Mouse (Mus musculus): ENCODE results near the gene 4930451I11Rik. TPM values are rescaled to one million over a fixed set of nuclear protein-coding genes. Genes with fewer than 3 reads are reported as not detected.

Gene 4930451I11Rik
- total RNA-seq, 4 experiments from 2014 or later: not detected

DNA sequence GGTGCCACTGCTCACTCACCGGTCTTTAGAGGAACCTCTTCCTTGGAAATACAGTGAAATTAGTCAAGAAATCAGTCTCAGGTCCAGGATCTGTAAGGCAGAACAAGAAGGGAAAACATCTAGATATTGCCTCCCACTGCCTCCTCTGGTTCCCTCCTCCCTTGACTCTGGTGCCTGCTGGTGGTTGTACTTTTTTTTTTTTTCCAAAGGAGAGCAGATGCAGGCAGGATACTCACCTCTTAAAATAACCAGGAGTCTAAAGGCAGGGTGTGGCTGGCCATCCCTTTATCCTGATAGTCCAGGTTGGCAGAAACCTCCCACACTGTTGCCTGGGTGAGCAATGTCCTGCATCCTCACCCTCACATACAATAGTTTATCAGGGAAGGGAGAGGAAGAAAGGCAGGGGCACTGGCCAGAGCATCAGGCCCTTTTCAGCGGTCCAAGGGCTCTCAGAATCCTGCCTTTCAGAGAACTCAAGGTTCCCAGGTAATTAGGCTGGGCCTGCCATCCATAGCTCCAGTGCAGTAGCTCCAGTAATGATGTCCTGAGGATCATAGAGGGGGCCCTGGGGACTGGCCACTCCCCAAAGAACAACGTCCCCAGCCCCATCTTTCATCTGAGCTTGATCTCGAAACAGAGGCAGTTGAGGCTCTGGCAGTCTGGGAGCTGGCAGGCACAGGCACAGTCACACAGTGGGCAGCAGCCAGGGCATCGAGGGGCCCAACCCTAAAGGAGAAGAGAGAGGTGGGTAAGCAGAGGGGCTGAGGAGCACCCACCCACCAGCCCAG lies 31.0 kb downstream of the 4930451I11Rik start:
- DNase-seq (ENCODE audit: low spot score): no peak

DNA sequence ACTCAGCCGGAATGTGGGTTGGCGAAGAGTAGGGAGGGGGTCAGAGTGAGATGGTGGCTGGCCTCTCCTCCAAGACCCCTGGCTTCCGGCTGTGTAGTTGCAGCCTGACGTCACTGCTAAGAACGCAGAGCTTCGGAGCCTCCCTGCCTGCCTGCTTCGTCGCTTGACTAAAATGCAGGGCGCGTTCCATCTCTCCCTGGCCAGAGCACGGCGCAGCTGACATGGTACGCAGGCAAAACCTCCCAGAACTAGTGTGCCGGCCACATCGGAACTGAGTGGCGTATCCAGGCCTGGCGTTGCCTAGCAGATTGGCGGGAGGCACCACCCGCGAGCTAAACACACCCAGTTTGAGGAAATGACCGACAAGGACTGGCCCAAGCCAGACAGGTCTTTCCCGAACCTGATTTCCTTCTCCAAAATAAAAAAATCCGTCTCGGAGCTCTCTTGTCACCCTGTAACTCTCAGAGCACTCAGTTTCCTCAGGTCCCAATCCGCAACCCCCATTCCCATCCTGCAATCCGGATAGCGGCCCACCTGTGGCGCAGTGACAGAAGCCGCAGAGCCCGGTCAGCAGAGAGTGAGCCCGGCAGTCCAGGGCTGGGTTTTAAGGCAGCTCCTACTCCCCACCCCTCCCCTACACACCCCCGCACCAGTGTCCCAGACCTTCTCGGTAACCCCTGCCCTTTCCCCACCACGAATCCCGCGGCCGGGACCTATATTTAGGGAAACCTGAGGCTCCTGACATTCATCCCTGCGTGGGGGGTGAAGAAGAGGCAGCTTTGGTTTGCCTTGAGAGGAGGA lies 31.8 kb downstream of the 4930451I11Rik start:
- DNase-seq (ENCODE audit: low spot score): no peak

DNA sequence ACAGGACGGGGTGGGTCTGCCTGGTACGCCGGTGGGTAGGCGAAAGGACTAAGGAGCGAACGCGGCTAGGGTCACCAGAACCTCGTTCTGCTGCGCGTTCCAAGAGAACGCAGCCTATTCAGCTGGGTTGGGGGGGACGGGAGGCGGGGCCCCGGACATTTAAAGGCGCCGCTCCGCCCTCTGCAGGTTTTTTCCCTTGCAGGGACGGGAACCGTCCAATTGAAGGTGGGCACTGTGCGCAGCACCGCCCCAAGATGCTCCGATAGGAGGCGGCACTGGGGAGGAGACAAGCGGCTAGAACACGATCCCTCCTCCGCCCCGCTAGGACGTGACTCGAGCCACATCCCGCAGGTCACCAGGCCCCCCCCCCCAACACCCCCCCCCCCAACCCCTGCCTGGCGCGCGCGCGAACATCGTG lies 32.4 kb downstream of the 4930451I11Rik start:
- DNase-seq (ENCODE audit: low spot score): peak; percentile 98

DNA sequence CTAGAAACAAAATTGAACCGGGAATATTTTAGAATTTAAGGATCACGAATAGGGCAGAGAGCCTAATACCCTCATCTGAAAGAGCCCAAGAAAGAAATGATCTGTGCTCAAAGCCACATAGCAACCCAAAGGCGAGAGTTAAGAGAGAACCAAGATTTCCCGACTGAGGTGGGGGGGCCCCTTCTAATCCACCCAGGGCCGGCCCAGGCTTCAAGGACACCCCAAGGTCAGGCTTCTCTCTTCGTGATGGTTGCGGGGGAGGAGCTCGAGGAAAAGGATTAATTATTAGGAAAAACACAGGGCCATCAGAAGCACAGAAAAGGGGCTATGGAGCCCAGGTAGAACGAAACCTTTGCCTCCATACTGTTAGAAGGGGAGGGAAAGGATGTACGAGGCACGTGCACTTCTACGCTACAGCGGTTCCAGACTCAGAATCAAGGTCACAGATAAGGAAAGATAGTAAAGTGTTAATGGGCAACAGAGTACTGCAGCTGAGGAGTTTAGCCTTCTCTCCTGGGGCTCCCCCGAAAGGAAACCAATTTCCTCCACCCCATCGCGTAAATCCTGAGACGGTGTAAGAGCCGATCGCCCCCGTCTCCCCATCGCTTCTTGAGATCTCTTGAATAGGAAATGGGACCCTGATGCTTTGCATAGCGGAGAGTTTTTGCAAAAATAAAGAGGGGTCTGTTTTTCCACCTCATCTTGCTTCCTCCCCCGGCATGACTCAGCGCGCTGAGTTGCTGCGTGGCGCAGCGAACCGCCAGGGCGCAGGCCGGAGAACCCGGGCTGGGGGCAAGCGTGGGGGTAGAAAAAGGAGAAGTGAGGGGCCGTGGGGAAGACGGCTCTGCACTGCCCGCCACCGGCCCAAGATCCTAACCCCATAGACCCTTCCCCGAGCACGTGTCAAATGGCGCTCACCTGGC lies 33.1 kb downstream of the 4930451I11Rik start:
- no peak for DNase-seq (ENCODE audit: low spot score)

DNA sequence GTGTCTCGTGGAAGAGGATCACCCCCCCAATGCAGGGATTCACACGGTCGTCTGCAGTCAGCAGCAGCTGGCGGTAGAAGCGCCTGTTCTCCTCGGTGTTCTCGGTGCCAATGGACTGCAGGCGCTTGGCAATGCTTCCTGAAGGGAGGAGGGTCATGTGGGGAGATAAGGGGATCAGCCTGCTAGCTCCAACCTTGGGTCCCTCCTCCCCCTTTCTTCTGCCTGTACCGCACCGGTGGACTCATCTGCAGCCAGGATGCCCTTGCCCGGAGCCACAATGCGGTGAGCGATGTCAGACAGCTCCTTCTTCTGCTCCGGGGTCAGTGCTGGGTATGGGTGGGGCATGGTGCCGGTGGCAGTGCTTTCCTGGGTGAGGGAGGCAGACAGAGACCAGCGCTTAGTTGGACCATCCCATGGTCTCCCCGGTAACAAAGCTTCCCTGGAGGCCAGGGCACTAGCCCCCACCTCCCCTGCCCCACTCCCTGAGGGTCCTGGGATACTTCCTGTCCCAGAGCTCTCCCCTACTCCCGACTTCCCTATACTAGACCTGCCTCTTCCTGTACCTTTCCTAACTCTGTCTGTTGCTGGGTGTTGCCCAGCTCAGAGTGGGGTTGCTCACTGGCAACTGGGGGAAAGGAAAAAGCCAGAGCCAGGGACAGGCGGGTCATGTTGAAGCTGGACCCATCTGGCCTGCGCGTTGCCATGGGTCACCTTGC lies 33.9 kb downstream of the 4930451I11Rik start, which contains the start of gene Fam57b:
Fam57b (plus strand) TSS at position 258 of the 716 bp plus-strand sequence.
- DNase-seq (ENCODE audit: low spot score): peak; percentile 62

DNA sequence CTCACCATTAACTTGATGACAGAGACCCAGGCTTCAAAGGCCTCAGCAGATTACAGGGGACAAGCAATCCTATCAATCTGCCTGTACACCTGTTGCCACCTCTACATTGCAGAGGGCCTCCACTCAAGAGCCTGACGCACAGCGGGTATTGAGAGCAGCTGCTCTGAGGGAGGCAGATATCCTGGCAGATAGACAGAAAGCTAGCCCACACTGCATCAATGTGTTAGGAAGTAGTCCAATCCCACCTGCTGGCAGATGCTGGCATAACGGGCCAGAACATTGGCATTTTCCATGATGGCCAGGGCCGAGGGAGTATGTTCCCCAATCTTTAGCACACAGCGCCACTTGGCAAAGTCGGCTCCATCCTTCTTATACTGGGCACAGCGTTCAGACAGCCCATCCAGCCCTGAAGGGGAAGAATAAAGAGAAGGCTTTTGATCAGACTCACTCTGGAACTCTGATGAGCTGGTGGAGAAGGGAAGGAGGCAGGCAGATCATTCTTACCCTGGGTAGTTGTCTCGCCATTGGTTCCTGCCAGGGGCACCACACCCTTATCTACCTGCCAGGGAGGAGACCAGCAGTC lies 35.0 kb downstream of the 4930451I11Rik start:
- no peak for DNase-seq (ENCODE audit: low spot score)

DNA sequence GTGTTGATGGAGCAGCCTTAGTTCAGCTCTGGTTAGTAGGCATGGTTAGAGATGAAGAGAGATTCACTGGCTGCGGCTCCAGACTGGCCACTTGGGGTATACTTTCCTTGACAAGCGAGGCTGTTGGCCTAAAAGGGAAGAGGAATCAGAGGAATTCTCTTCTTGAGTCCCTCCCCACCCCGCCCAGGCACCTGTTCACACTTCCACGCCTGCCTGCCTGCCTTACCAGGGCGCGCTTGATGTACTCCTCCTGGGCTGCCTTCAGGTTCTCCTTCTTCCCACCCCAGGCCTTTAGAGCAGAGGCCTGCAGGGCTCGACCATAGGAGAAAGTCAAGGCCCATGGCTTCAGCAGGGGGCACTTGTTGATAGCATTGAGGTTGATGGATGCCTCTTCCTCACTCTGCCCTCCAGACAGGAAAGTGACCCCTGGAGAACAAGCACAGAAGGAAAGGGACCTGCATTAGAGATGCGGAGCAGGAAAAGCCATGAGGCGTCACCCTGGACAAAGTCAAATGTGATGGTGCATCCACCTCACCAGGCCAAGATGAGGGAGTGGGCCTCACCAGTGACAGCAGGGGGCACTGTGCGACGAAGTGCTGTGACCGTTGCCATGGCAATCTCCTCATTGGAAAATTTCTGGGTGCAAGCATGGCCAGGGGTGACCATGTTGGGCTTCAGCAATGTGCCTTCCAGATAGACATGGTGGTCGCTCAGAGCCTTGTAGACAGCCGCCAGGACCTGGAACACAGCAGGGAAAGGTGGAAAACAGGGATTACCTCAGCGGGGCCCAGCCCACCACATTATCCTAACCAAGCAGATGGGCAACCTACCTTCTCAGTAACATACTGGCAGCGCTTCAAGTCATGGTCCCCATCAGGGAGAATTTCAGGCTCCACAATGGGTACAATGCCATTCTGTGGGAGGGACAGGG lies 35.8 kb downstream of the 4930451I11Rik start:
- DNase-seq (ENCODE audit: low spot score): no peak

DNA sequence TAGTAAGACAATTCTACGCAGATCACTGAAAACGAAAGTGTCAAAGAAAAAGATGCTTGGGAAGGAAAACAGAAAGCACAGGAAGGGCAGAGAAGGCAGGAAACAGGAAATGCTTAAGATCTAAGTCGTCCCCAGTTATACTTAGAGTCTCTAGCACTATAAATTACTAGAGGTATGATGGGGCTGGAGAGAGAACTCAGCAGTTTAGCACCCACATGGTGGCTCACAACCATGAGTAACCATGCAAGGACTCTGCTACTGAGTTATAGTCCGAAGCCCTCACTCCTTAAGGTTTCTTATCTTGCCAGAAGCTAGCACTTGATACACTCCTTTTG lies 37.2 kb downstream of the 4930451I11Rik start:
- DNase-seq (ENCODE audit: low spot score): no peak

DNA sequence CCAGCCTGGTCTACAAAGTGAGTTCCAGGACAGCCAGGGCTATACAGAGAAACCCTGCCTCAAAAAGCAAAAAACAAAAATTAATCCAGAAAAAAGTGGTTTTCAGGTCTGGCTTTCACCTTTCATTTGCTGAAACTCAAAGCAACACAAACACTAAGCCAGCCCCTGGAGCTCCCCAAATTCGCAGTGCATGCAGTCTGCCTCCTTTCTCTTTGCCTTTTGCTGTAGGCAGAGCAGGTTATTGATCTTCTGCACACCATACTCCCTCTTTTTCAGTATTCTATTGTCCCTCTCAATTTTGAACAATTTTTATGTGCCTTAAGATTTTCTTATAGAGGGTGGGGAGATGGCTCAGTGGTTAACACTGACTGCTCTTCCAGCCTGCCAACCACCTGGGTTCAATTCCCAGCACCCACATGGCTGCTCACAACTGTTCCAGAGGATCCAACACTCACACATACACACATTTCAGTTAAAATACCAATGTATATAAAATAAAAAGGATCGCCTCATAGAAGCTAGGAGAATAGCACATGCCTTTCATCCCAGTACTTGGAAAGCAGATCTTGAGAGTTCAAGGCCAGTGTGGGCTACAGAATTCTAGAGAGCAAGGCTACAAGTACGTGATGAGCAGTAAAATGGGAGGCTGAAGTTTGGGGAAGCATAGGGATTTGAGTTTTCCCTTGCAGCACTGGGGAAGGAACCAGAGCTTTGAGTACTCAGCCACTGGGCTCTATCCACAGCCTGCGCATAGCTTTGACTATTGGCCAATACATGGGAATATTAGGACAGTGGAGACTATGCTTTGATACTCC lies 37.8 kb downstream of the 4930451I11Rik start:
- DNase-seq (ENCODE audit: low spot score): no peak

DNA sequence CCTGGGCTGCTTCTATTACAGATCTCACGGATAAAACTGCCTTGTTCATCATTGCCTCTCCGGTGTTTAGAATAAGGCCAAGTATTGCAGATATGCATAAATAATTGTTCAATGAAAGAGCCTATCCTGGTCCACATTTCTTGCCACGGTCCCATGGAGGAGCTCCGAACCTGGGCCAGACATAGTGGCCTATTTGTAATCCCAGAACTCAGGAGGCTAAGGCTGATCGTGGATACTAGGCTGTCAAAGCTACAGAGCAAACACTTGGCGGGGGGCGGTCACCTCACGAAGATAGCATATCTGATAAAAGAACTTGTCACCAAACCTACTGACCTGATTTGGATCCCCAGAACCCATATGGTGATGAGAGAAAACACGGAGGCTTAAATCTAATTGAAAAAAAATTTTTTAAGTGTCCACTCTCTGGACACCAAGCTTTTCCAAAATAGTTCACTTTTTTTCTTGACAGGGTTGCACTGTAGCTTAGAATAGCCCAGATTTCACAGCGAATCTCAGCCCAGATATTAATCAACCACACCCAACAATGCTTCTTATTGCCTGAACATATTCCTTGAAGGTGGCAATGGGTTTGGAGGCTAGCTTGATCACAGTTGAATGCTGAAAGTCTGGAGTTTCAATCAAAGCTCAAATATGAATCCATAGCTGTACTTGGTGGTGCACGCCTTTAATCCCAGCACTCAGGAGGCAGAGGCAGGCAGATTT lies 38.6 kb downstream of the 4930451I11Rik start:
- no peak for DNase-seq (ENCODE audit: low spot score)

DNA sequence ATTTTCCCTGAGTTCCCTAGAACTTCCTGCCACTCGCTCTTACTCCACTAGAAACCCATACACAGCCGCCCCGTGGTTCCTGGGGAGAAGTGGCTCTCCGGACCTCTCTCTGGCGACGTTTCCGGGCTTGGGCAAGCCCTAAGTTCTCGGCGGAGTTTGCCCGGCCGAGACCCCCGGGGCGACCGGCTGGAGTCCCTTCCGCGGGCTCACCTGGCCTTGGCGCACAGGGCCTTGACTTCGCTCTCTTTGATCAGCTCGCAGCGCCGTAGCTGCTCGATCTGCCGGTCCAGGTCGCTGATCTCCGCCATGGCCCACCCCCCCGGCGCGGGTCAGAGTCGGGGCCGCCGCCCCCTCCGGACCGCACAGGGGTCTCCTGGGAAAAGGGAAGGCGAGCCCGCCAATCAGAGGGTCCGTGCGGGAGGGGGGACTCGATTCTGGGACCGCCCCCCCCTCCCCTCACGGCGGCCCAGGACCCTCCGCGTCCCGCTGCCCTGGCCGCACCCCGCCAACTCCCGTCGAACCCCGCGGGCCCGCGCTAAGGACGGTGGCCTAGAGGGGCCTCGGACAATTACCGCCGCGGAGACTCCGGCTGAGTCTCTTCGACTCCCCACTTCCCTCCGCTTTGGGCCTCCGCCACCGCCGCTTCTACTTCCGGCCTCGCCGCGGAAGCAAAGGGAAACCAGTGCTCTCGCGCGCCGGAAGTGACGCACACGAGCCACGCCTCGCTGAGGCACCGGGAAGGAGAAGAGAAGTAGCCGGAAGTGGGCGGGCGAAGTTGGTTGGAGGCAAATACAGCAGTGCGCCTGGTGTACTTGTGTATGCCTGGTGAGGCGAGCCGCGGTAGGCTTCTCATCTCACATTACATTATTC lies 39.4 kb downstream of the 4930451I11Rik start, which contains the start of gene Ppp4c:
Ppp4c (minus strand) TSS at position 646 of the 870 bp plus-strand sequence.
- peak; percentile 96 for DNase-seq (ENCODE audit: low spot score)

DNA sequence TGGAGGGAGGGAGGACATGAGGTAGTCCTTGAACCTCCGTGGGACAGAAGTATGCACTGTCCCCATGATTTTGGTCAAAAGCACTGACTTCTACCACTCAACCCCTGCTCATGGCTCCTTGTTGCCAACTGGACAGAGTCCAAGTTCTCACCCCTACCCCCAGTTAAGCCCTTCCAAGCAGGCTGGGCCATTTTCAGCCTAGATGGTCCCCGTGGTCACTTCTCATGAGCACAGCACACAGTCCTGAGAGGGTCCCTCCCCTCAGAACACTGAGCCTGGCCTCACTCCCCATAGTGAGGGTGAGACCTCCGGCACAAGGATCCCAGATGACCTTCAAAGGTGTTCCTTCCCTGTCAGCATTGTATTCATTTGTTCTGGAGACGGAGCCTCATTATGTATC lies 42.3 kb downstream of the 4930451I11Rik start:
- no peak for DNase-seq (ENCODE audit: low spot score)

DNA sequence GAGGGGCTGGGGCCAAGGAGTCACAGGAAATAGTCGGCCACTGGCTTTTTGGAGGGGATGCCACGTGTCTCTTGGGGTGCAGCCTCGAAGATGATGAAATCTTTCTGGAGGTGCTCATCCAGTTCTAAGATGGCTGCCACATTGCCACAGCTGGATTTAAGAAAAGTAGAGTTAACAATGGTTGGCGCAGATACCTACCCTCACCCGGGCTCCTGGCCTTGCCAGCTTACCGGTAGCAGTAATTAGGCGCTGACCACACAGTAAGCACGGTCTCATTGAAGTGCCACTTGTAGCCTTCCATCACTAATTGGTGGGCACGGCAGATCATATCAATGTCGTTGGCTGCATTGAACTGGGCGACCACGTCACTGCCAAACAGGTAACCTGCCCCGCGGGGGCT lies 45.3 kb downstream of the 4930451I11Rik start:
- no peak for DNase-seq (ENCODE audit: low spot score)

DNA sequence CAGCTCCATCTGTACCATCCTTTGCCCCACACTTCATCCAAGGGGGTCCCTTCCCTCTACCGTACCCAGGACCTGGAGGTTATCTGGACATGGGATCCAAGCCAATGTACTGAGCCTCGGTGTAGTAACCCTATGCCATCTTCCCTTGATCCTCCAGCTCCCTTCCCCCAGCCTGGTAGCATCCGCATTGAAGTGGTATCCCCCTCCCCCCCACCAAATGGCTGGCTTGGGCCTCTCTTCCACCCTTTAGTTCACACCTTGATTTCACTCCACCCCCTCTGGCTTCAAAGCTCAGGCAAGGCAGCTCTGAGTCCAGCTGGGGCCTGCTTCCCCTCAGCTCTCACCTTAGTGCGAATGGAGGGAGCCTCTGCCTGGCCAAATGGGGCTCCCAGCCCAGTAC lies 46.4 kb downstream of the 4930451I11Rik start:
- no peak for DNase-seq (ENCODE audit: low spot score)

DNA sequence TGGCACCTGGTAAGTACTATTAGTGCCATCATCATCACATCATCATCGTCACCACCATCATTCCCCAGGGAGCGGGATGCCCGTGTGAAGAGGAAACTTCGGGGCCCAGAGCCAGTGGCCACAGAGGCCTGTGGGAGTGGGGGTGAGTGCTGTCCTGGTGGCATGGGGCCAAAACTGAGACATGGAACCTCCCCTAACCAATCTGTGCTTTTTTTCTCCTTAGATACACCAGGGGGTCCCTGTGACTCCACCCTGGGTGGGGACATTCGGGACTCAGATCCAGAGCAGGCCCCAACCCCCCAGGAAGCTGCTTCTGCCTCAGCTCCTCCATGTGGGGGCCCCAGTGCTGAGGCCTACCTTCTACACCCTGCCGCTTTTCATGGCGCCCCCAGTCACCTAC lies 47.0 kb downstream of the 4930451I11Rik start:
- DNase-seq (ENCODE audit: low spot score): no peak

DNA sequence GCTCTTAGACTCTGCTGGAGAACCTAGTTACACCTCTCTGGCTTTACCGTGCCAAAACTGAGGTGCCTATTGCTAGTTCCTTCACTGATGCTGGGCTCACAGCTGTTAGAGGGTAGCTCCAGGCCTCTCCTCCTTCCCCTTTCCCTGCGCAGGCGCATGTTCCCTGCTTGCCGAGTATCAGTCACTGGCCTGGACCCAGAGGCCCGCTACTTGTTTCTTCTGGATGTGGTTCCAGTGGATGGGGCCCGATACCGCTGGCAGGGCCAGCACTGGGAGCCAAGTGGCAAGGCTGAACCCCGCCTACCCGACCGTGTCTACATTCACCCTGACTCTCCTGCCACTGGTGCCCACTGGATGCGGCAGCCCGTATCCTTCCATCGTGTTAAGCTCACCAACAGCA lies 48.7 kb downstream of the 4930451I11Rik start:
- DNase-seq (ENCODE audit: low spot score): no peak
